Mouse (Mus musculus) embryo, embryonic 10 days (tissue): ENCODE data around the gene Lime1.

Source experiments
- DNase-seq: peaks from one replicate; pipeline ENCODE4 v3.0.0-alpha.2; 2015; ENCODE audit warnings: low spot score

Lime1 gene

GRCm38 (mm10) chr2:181379778-181380177 lies at the start of gene Lime1:
Gene Lime1 (plus strand): TSS chr2:181380078.
- DNase-seq: no peak

- DNase-seq: no peak
These were observed 47.3 kb upstream of the Lime1 start for GRCm38 (mm10) chr2:181332542-181332941.

- peak; percentile 70 for DNase-seq
These were observed 45.9 kb upstream of the Lime1 start for GRCm38 (mm10) chr2:181334023-181334422.

GRCm38 (mm10) chr2:181340426-181340825 lies 39.5 kb upstream of the Lime1 start:
- no peak for DNase-seq

GRCm38 (mm10) chr2:181342766-181343165 lies 37.1 kb upstream of the Lime1 start:
- no peak for DNase-seq

- DNase-seq: no peak
These were observed 23.1 kb upstream of the Lime1 start for GRCm38 (mm10) chr2:181356780-181357179.

- DNase-seq: no peak
These were observed 15.9 kb upstream of the Lime1 start for GRCm38 (mm10) chr2:181363946-181364345.

GRCm38 (mm10) chr2:181364487-181364859 lies 15.4 kb upstream of the Lime1 start:
- no peak for DNase-seq

GRCm38 (mm10) chr2:181364860-181365596 lies 14.8 kb upstream of the Lime1 start, which contains the start of the genes Zgpat and Arfrp1:
Gene Zgpat (plus strand): TSS chr2:181364928.
Gene Arfrp1 (minus strand): TSS chr2:181365404.
- peak; percentile 95 for DNase-seq

GRCm38 (mm10) chr2:181365655-181366075 lies 14.2 kb upstream of the Lime1 start:
- peak; percentile 39 for DNase-seq

GRCm38 (mm10) chr2:181370001-181370400 lies 9.9 kb upstream of the Lime1 start:
- no peak for DNase-seq

GRCm38 (mm10) chr2:181375787-181376186 lies 4.1 kb upstream of the Lime1 start:
- DNase-seq: peak; percentile 56

GRCm38 (mm10) chr2:181377230-181377629 lies 2.6 kb upstream of the Lime1 start:
- DNase-seq: no peak

- DNase-seq: no peak
These were observed 1.2 kb upstream of the Lime1 start for GRCm38 (mm10) chr2:181378701-181379100.

- no peak for DNase-seq
These were observed 373 bp downstream of the Lime1 start for GRCm38 (mm10) chr2:181380251-181380650.

GRCm38 (mm10) chr2:181381107-181381506 lies 1.2 kb downstream of the Lime1 start:
- no peak for DNase-seq

- DNase-seq: no peak
These were observed 1.9 kb downstream of the Lime1 start for GRCm38 (mm10) chr2:181381631-181382306.

GRCm38 (mm10) chr2:181384463-181384862 lies 4.6 kb downstream of the Lime1 start:
- no peak for DNase-seq

- DNase-seq: no peak
These were observed 5.1 kb downstream of the Lime1 start for GRCm38 (mm10) chr2:181384919-181385391.

GRCm38 (mm10) chr2:181385885-181386284 lies 6.0 kb downstream of the Lime1 start:
- no peak for DNase-seq

- no peak for DNase-seq
These were observed 6.9 kb downstream of the Lime1 start for GRCm38 (mm10) chr2:181386663-181387210.

GRCm38 (mm10) chr2:181390136-181390870 lies 10.4 kb downstream of the Lime1 start:
- no peak for DNase-seq
